Mouse (Mus musculus) stomach, embryonic 14.5 days (tissue): Measurements from ENCODE around the gene Aoc3. TPM values are rescaled to one million over a fixed set of nuclear protein-coding genes. Genes with fewer than 3 reads are reported as not detected.
A peak's percentile ranks its signal among the peaks of the same experiment; 100 is the strongest.
"Not testable (repeated sequence)": the region's sequence is repeated elsewhere in the genome, so short reads cannot be mapped to it uniquely, and the experiment has no call there.

Source experiments
- ATAC-seq: fragments of 200-750 bp; cut with Nextera tagmentation; 2 replicates; pipeline ENCODE4 v1.8.0; 2017; ENCODE audit warnings: low read depth, moderate TSS enrichment; ENCODE audit not compliant: insufficient number of reproducible peaks, insufficient read depth, low FRiP score
- H3K27ac ChIP-seq: fragments of 300-500 bp; sonication (generic); 2 replicates; pipeline ENCODE4 v1.5.1; 2014; ENCODE audit warnings: mild to moderate bottlenecking, low read length, moderate library complexity, mixed read lengths
- H3K27me3 ChIP-seq: fragments of 300-500 bp; sonication (generic); 2 replicates; pipeline ENCODE4 v1.6.1; 2014; ENCODE audit warnings: low read length, control low read depth, mixed read lengths; ENCODE audit not compliant: control insufficient read depth, insufficient read depth
- H3K36me3 ChIP-seq: fragments of 300-500 bp; sonication (generic); 2 replicates; pipeline ENCODE4 v1.6.1; 2014; ENCODE audit warnings: mild to moderate bottlenecking, control low read depth, low read length, moderate library complexity, mixed read lengths; ENCODE audit not compliant: control insufficient read depth, insufficient read depth
- H3K4me1 ChIP-seq: fragments of 300-500 bp; sonication (generic); 2 replicates; pipeline ENCODE4 v1.6.1; 2014; ENCODE audit warnings: low read length, control low read depth, mixed read lengths; ENCODE audit not compliant: control insufficient read depth, insufficient read depth
- H3K4me2 ChIP-seq: fragments of 300-500 bp; sonication (generic); replicated peaks from 2 replicates; pipeline ENCODE4 v1.6.1; 2014; ENCODE audit warnings: low read depth, low read length, control low read depth
- H3K4me3 ChIP-seq: fragments of 300-500 bp; sonication (generic); 2 replicates; pipeline ENCODE4 v1.5.1; 2014; ENCODE audit warnings: low read depth, low read length, control low read depth
- H3K9ac ChIP-seq: fragments of 300-500 bp; sonication (generic); replicated peaks from 2 replicates; pipeline ENCODE4 v1.6.1; 2014; ENCODE audit warnings: low read depth, mild to moderate bottlenecking, control low read depth, low read length, moderate library complexity, mixed read lengths
- H3K9me3 ChIP-seq: fragments of 300-500 bp; sonication (generic); 2 replicates; pipeline ENCODE4 v1.6.1; 2016; ENCODE audit warnings: low read depth, low read length, control low read depth; ENCODE audit not compliant: control insufficient read depth
- WGBS: fragments of 180-500 bp; shearing (Covaris S2); extraction: QIAGEN DNeasy Blood & Tissue Kit; methylation state at CpG from one replicate; pipeline ENCODE4 v1.1.7; 2014; 5-methylcytosine and 5-hydroxymethylcytosine counted together
- polyA plus RNA-seq: library from polyadenylated mRNA; unstranded; fragments of >200 nt; fragmentation: Nextera tagmentation; extraction: Ambion mirVana; gene quantifications from 2 replicates; pipeline ENCODE4 v1.2.1, GENCODE M21; 2014

Aoc3 gene
- polyA plus RNA-seq, 1 experiment from 2014 or later: 3.2 TPM

DNA sequence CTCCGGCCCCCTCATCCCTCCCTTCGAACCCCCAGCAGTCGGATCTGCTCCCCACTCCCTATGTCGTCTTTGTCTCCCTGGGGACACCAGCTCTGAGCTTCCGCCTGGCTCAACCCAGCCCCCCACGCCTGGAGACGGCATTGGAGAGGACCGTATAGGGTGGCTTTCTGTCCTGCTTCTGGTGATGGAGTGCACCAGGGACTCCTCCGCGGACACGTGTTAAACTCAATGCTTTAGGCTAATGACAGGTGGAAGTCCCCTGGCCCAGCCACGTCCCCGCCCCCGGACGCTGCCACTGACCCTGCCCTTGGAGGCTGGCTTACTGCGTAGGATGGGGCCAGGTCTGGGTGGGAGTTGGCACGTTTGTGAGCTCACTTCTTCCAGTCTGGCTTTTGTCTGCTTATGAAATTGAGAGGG lies 13.9 kb upstream of the Aoc3 start:
- WGBS: under 1% methylated on average over 17 of the region's 17 CpGs
- Histone ChIP-seq H3K27me3 (no peaks in the 10 kb centered on the region), H3K9ac (peak overlapping the region; percentile 72), H3K4me3 (peak overlapping the region; percentile 99), H3K4me2 (peak overlapping the region; percentile 91), H3K4me1 (peaks cover 6% of the 10 kb centered on the region), H3K27ac (peak overlapping the region; percentile 76), H3K36me3 (peaks cover 34% of the 10 kb centered on the region), H3K9me3 (no peaks in the 10 kb centered on the region)
- peak; percentile 48; the same call in 1 of the 2 replicates for ATAC-seq

GRCm38 (mm10) chr11:101323609-101324008 lies 6.8 kb upstream of the Aoc3 start:
- no peak overlapping the region for H3K4me2 ChIP-seq
- H3K27me3 ChIP-seq: no peaks in the 10 kb centered on the region
- no peak overlapping the region for H3K9ac ChIP-seq
- H3K4me3 ChIP-seq: no peak overlapping the region
- H3K4me1 ChIP-seq: no peaks in the 10 kb centered on the region
- H3K27ac ChIP-seq: no peak overlapping the region
- ATAC-seq: no peak
- peaks cover 64% of the 10 kb centered on the region for H3K36me3 ChIP-seq
- no peaks in the 10 kb centered on the region for H3K9me3 ChIP-seq
- 12% methylated on average over 4 of the region's 4 CpGs for WGBS

GRCm38 (mm10) chr11:101324763-101325162 lies 5.6 kb upstream of the Aoc3 start, which contains the start of gene Aoc2:
Aoc2 (plus strand) TSS chr11:101325063.
- H3K4me1 ChIP-seq: 0 out of 2 replicates have a peak, but pooled peaks cover 3% of the 10 kb centered on the region
- H3K36me3 ChIP-seq: peaks cover 54% of the 10 kb centered on the region
- H3K9ac ChIP-seq: no peak within 1 kb of the TSS
- 88% methylated on average over 5 of the region's 5 CpGs for WGBS
- no peak within 1 kb of the TSS for H3K4me3 ChIP-seq
- no peak within 1 kb of the TSS for H3K4me2 ChIP-seq
- H3K9me3 ChIP-seq: no peaks in the 10 kb centered on the region
- ATAC-seq: no peak
- no peaks in the 10 kb centered on the region for H3K27me3 ChIP-seq
- no peak within 1 kb of the TSS for H3K27ac ChIP-seq

DNA sequence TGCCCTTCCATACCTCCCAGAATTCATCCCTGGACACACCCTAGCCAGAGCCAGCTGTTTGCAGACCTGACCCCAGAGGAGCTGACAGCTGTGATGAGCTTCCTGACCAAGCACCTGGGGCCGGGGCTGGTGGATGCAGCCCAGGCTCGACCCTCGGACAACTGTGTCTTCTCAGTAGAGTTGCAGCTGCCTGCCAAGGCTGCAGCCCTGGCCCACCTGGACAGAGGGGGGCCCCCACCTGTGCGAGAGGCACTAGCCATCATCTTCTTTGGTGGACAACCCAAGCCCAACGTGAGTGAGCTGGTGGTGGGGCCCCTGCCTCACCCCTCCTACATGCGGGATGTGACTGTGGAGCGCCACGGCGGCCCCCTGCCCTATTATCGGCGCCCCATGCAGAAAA lies 5.2 kb upstream of the Aoc3 start:
- not testable (repeated sequence) for H3K9ac ChIP-seq, H3K27me3 ChIP-seq, ATAC-seq, H3K9me3 ChIP-seq, H3K4me2 ChIP-seq, H3K4me3 ChIP-seq, H3K27ac ChIP-seq, H3K4me1 ChIP-seq
- 91% methylated on average over 11 of the region's 11 CpGs for WGBS
- H3K36me3 ChIP-seq: peaks cover 49% of the 10 kb centered on the region

DNA sequence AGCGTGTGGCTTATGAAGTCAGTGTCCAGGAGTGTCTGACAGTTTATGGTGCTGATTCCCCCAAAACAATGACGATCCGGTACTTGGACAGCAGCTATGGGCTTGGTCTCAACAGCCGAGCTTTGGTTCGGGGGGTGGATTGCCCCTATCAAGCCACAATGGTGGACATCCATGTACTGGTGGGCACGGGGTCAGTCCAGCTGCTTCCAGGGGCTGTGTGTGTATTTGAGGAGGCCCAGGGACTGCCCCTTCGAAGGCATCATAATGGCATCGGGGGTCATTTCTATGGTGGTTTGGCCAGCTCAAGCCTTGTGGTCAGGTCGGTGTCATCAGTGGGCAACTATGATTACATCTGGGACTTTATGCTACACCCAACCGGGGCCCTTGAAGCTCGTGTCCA lies 4.3 kb upstream of the Aoc3 start:
- 83% methylated on average over 11 of the region's 11 CpGs for WGBS
- ATAC-seq: no peak

GRCm38 (mm10) chr11:101327311-101327710 lies 3.1 kb upstream of the Aoc3 start:
- WGBS: 47% methylated on average over 3 of the region's 3 CpGs
- no peaks in the 10 kb centered on the region for H3K9me3 ChIP-seq
- H3K9ac ChIP-seq: no peak overlapping the region
- 0 out of 2 replicates have a peak, but pooled peaks cover 3% of the 10 kb centered on the region for H3K4me1 ChIP-seq
- H3K36me3 ChIP-seq: peaks cover 28% of the 10 kb centered on the region
- no peak overlapping the region for H3K27ac ChIP-seq
- H3K4me3 ChIP-seq: no peak overlapping the region
- ATAC-seq: no peak
- no peaks in the 10 kb centered on the region for H3K27me3 ChIP-seq
- H3K4me2 ChIP-seq: no peak overlapping the region

More for the DNA sequence above, 4.3 kb upstream of the Aoc3 start:
- H3K36me3 ChIP-seq: peaks cover 40% of the 10 kb centered on the region
- no peak overlapping the region for H3K4me3 ChIP-seq
- H3K4me2 ChIP-seq: no peak overlapping the region
- H3K27me3 ChIP-seq: no peaks in the 10 kb centered on the region
- H3K4me1 ChIP-seq: 0 out of 2 replicates have a peak, but pooled peaks cover 3% of the 10 kb centered on the region
- no peak overlapping the region for H3K9ac ChIP-seq
- H3K9me3 ChIP-seq: no peaks in the 10 kb centered on the region
- no peak overlapping the region for H3K27ac ChIP-seq

GRCm38 (mm10) chr11:101328941-101329635 lies 1.3 kb upstream of the Aoc3 start:
- ATAC-seq: no peak
- Histone ChIP-seq H3K36me3 (peaks cover 16% of the 10 kb centered on the region; the same call in 1 of the 2 replicates), H3K27me3 (no peaks in the 10 kb centered on the region), H3K9me3 (no peaks in the 10 kb centered on the region), H3K9ac (no peak overlapping the region), H3K4me3 (no peak overlapping the region), H3K4me2 (no peak overlapping the region), H3K4me1 (0 out of 2 replicates have a peak, but pooled peaks cover 3% of the 10 kb centered on the region), H3K27ac (no peak overlapping the region)
- WGBS: 82% methylated on average over 6 of the region's 6 CpGs

DNA sequence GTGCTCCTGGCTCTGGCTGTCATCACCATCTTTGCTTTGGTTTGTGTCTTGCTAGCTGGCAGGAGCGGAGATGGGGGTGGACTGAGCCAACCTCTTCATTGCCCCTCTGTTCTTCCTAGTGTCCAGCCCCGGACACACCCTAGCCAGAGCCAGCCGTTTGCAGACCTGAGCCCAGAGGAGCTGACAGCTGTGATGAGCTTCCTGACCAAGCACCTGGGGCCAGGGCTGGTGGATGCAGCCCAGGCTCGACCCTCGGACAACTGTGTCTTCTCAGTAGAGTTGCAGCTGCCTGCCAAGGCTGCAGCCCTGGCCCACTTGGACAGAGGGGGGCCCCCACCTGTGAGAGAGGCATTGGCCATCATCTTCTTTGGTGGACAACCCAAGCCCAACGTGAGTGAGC lies 556 bp downstream of the Aoc3 start:
- H3K27ac ChIP-seq, H3K4me2 ChIP-seq, H3K27me3 ChIP-seq, H3K4me3 ChIP-seq, H3K4me1 ChIP-seq, H3K36me3 ChIP-seq, ATAC-seq, H3K9me3 ChIP-seq, H3K9ac ChIP-seq: not testable (repeated sequence)
- WGBS: 80% methylated on average over 6 of the region's 6 CpGs
